Mouse (Mus musculus) lung, postnatal 0 days (tissue): ENCODE measurements around the gene Rara.

Experiments
- CTCF ChIP-seq: IDR thresholded peaks from 2 replicates; pipeline ENCODE4 v1.5.1; 2016; ENCODE audit warnings: antibody characterized with exemption, mild to moderate bottlenecking
- EP300 ChIP-seq: IDR thresholded peaks from 2 replicates; pipeline ENCODE4 v1.6.1; 2016; ENCODE audit warnings: antibody characterized with exemption, mild to moderate bottlenecking, control low read depth

DNA sequence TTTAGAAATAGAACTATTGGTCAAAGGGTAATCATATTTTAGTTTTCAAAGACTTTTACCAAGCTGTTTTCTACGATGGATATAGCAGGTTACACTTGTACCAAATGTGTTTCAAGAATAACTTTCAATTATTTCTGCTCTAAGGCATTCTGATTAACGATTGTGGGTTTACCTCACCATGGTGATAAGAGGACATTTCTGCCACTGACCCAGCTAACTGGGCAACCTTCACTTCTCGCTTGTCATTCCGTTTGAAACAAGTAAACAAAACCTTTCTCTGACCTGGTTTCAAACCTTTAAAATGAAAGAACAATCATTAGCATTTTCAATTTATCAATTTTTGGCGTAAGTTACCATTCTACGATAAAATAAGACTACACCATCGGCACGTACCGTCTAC is 79.2 kb downstream of the Rara start:
- TF ChIP-seq CTCF (no peak), EP300 (no peak)
